Mouse (Mus musculus) intestine, embryonic 14.5 days (tissue): ENCODE results near the gene Esrrg. TPM values are rescaled to one million over a fixed set of nuclear protein-coding genes. Genes with fewer than 3 reads are reported as not detected.

Experiments used
- ATAC-seq: fragments of 200-750 bp; cut with Nextera tagmentation; replicated peaks from 2 replicates; pipeline ENCODE4 v1.8.0; 2017; ENCODE audit warnings: low read depth, moderate number of reproducible peaks, moderate TSS enrichment, moderate library complexity; ENCODE audit not compliant: low FRiP score, low TSS enrichment
- DNase-seq: peaks from one replicate; pipeline ENCODE4 v3.0.0-alpha.2; 2018; ENCODE audit warnings: low spot score
- H3K27ac ChIP-seq: fragments of 300-500 bp; sonication (generic); 2 replicates; pipeline ENCODE4 v1.5.1; 2014; ENCODE audit warnings: low read depth, mild to moderate bottlenecking, control low read depth
- H3K27me3 ChIP-seq: fragments of 300-500 bp; sonication (generic); replicated peaks from 2 replicates; pipeline ENCODE4 v1.6.1; 2014; ENCODE audit warnings: low read length, control low read depth; ENCODE audit not compliant: control insufficient read depth, insufficient read depth
- H3K36me3 ChIP-seq: fragments of 300-500 bp; sonication (generic); 2 replicates; pipeline ENCODE4 v1.6.1; 2014; ENCODE audit warnings: low read length, control low read depth; ENCODE audit not compliant: control insufficient read depth, insufficient read depth
- H3K4me1 ChIP-seq: fragments of 300-500 bp; sonication (generic); replicated peaks from 2 replicates; pipeline ENCODE4 v1.6.1; 2014; ENCODE audit warnings: low read length, control low read depth, mixed read lengths; ENCODE audit not compliant: control insufficient read depth, insufficient read depth
- H3K4me2 ChIP-seq: fragments of 300-500 bp; sonication (generic); 2 replicates; pipeline ENCODE4 v1.6.1; 2014; ENCODE audit warnings: low read length
- H3K4me3 ChIP-seq: fragments of 300-500 bp; sonication (generic); 2 replicates; pipeline ENCODE4 v1.5.1; 2014; ENCODE audit warnings: low read depth, low read length, control low read depth, mixed read lengths
- H3K9ac ChIP-seq: fragments of 300-500 bp; sonication (generic); 2 replicates; pipeline ENCODE4 v1.6.1; 2014; ENCODE audit warnings: mild to moderate bottlenecking, low read length
- H3K9me3 ChIP-seq: fragments of 300-500 bp; sonication (generic); 2 replicates; pipeline ENCODE4 v1.6.1; 2016; ENCODE audit warnings: low read length, control low read depth; ENCODE audit not compliant: control insufficient read depth
- WGBS: fragments of 180-500 bp; shearing (Covaris S2); extraction: QIAGEN DNeasy Blood & Tissue Kit; methylation state at CpG from one replicate; pipeline ENCODE4 v1.1.7; 2014; 5-methylcytosine and 5-hydroxymethylcytosine counted together
- polyA plus RNA-seq: library from polyadenylated mRNA; unstranded; fragments of >200 nt; fragmentation: Nextera tagmentation; extraction: Ambion mirVana; gene quantifications from 2 replicates; pipeline ENCODE4 v1.2.1, GENCODE M21; 2014

Esrrg gene
- polyA plus RNA-seq, 1 experiment from 2014 or later = 6.9 TPM

DNA sequence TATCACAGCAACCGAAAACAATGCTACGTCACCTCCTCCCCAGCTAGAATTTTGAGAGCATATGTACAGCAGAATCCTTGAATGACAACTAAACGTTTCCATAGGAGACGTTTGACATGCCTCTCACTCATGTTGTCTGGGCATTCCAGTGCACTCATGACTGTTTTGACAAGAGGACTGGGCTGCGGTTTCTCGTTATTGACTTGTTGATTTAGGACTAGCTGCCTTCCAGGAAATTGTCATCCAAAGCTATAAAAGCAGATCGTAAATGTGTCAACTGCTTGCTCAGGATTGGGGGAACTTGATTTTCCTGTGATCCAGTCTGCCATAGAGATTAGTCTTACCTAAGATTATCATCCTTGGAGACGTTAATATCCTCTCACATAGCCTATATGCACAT lies 245.6 kb downstream of the Esrrg start:
- H3K4me3 ChIP-seq = no peak overlapping the region
- no peak for ATAC-seq
- no peak for DNase-seq
- no peaks in the 10 kb centered on the region for H3K9me3 ChIP-seq
- no peak overlapping the region for H3K4me2 ChIP-seq
- no peaks in the 10 kb centered on the region for H3K4me1 ChIP-seq
- no peaks in the 10 kb centered on the region for H3K27me3 ChIP-seq
- WGBS = 47% methylated on average over 8 of the region's 8 CpGs
- no peak overlapping the region for H3K27ac ChIP-seq
- no peaks in the 10 kb centered on the region for H3K36me3 ChIP-seq
- H3K9ac ChIP-seq = no peak overlapping the region

DNA sequence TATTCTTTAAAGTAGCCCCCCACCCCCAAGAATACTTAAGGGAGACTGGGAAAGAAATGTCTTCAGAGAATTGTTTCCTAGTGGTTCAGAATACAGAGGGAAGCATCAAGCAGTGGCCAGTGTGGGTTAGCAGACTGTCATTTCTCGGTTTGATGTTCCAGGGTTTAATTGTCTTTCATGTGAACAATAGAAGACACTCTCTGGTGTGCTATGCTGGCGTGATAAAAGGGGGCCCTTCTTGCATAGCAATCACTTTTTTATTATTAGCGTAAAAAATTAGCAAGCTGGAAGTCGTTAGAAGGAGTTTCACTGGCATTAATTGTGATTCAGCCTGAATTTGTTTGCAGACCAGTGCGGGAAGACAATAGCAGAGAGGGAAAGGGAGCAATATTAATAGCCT lies 253.7 kb downstream of the Esrrg start:
- H3K9ac ChIP-seq = no peak overlapping the region
- DNase-seq = no peak
- 76% methylated on average over 5 of the region's 5 CpGs for WGBS

GRCm38 (mm10) chr1:187868427-187868826 lies 259.8 kb downstream of the Esrrg start:
- DNase-seq (no peak), ATAC-seq (no peak)
- no peak overlapping the region for H3K9ac ChIP-seq
- no peak overlapping the region for H3K27ac ChIP-seq
- no peaks in the 10 kb centered on the region; the same call in 1 of the 2 replicates for H3K4me1 ChIP-seq
- H3K9me3 ChIP-seq = no peaks in the 10 kb centered on the region
- no peaks in the 10 kb centered on the region for H3K27me3 ChIP-seq
- H3K4me2 ChIP-seq = no peak overlapping the region
- WGBS = 64% methylated on average over 7 of the region's 7 CpGs
- H3K4me3 ChIP-seq = no peak overlapping the region
- H3K36me3 ChIP-seq = no peaks in the 10 kb centered on the region

More for the DNA sequence above, 253.7 kb downstream of the Esrrg start:
- Histone ChIP-seq H3K27ac (no peak overlapping the region), H3K27me3 (no peaks in the 10 kb centered on the region), H3K4me3 (no peak overlapping the region), H3K36me3 (no peaks in the 10 kb centered on the region), H3K4me2 (no peak overlapping the region), H3K4me1 (no peaks in the 10 kb centered on the region), H3K9me3 (no peaks in the 10 kb centered on the region)
- ATAC-seq = no peak

- Histone ChIP-seq H3K9ac (no peak overlapping the region), H3K4me1 (no peaks in the 10 kb centered on the region; the same call in 1 of the 2 replicates), H3K36me3 (no peaks in the 10 kb centered on the region), H3K27me3 (no peaks in the 10 kb centered on the region), H3K4me3 (no peak overlapping the region), H3K9me3 (no peaks in the 10 kb centered on the region), H3K4me2 (0 out of 2 replicates have a peak overlapping the region, but pooled peaks have one; percentile 2), H3K27ac (peak overlapping the region; percentile 41; the same call in 1 of the 2 replicates)
- ATAC-seq (no peak; the same call in 1 of the 2 replicates), DNase-seq (no peak)
- 23% methylated on average over 8 of the region's 8 CpGs for whole genome bisulfite sequencing
Measured at GRCm38 (mm10) chr1:187872208-187872607, 263.6 kb downstream of the Esrrg start.

- ATAC-seq = no peak
- H3K9ac ChIP-seq = no peak overlapping the region
- no peak overlapping the region for H3K4me2 ChIP-seq
- H3K27me3 ChIP-seq = no peaks in the 10 kb centered on the region
- H3K9me3 ChIP-seq = no peaks in the 10 kb centered on the region
- no peaks in the 10 kb centered on the region for H3K36me3 ChIP-seq
- H3K4me1 ChIP-seq = no peaks in the 10 kb centered on the region; the same call in 1 of the 2 replicates
- no peak for DNase-seq
- WGBS = 21% methylated on average over 6 of the region's 6 CpGs
- no peak overlapping the region for H3K27ac ChIP-seq
- no peak overlapping the region for H3K4me3 ChIP-seq
Measured at GRCm38 (mm10) chr1:187872744-187873143, 264.2 kb downstream of the Esrrg start.

- Histone ChIP-seq H3K4me2 (no peak overlapping the region), H3K36me3 (no peaks in the 10 kb centered on the region), H3K9ac (no peak overlapping the region), H3K4me3 (no peak overlapping the region), H3K4me1 (no peaks in the 10 kb centered on the region; the same call in 1 of the 2 replicates), H3K27me3 (no peaks in the 10 kb centered on the region), H3K9me3 (no peaks in the 10 kb centered on the region), H3K27ac (no peak overlapping the region)
- WGBS = 63% methylated on average over 2 of the region's 2 CpGs
- ATAC-seq = peak; percentile 55; the same call in 1 of the 2 replicates
- no peak for DNase-seq
Measured at GRCm38 (mm10) chr1:187873770-187874169, 265.2 kb downstream of the Esrrg start.

- no peak overlapping the region for H3K4me3 ChIP-seq
- ATAC-seq = no peak
- no peak overlapping the region for H3K9ac ChIP-seq
- H3K27ac ChIP-seq = no peak overlapping the region
- no peaks in the 10 kb centered on the region for H3K36me3 ChIP-seq
- H3K4me2 ChIP-seq = no peak overlapping the region
- peaks cover 3% of the 10 kb centered on the region; the same call in 1 of the 2 replicates for H3K27me3 ChIP-seq
- no peaks in the 10 kb centered on the region for H3K4me1 ChIP-seq
- WGBS = 94% methylated on average over 6 of the region's 6 CpGs
- no peaks in the 10 kb centered on the region for H3K9me3 ChIP-seq
- DNase-seq = no peak
Measured at GRCm38 (mm10) chr1:187887270-187887669, 278.7 kb downstream of the Esrrg start.

GRCm38 (mm10) chr1:187888142-187888541 lies 279.6 kb downstream of the Esrrg start:
- Histone ChIP-seq H3K36me3 (no peaks in the 10 kb centered on the region), H3K27me3 (peaks cover 3% of the 10 kb centered on the region; the same call in 1 of the 2 replicates), H3K4me2 (no peak overlapping the region), H3K9ac (no peak overlapping the region), H3K27ac (no peak overlapping the region), H3K4me3 (no peak overlapping the region), H3K9me3 (no peaks in the 10 kb centered on the region), H3K4me1 (no peaks in the 10 kb centered on the region)
- ATAC-seq = no peak
- no peak for DNase-seq
- WGBS = 90% methylated on average over 8 of the region's 8 CpGs

- peaks cover 6% of the 10 kb centered on the region; the same call in 1 of the 2 replicates for H3K27me3 ChIP-seq
- no peak overlapping the region for H3K4me3 ChIP-seq
- no peaks in the 10 kb centered on the region for H3K9me3 ChIP-seq
- H3K9ac ChIP-seq = no peak overlapping the region
- DNase-seq = no peak
- no peaks in the 10 kb centered on the region for H3K36me3 ChIP-seq
- H3K27ac ChIP-seq = no peak overlapping the region
- ATAC-seq = no peak
- 89% methylated on average over 4 of the region's 4 CpGs for WGBS
- H3K4me2 ChIP-seq = no peak overlapping the region
- H3K4me1 ChIP-seq = no peaks in the 10 kb centered on the region
Measured at GRCm38 (mm10) chr1:187889096-187889495, 280.5 kb downstream of the Esrrg start.
